31 mouse cellular contexts compared by ENCODE assay signal in genomic region chr13:59667763-59668162, GRCm38 (mm10). TPM values are rescaled to one million over a fixed set of nuclear protein-coding genes. Genes with fewer than 3 reads are reported as not detected.
DNase-seq lines count a peak whose midpoint lies in the region; ATAC-seq and TF ChIP-seq lines count a peak whose summit lies in the region.
"Had no signal": no experiment of that assay in that cellular context is flagged by ENCODE, and none has a peak within 500 bp of the region (broad histone marks: within the 10 kb centered on the region; RNA-seq: fewer than 3 reads in every experiment).

No protein-coding gene starts in this region.

- H3K4me1 ChIP-seq in intestine, embryonic 14.5 days (replicated peaks; ENCODE audit: control insufficient read depth, insufficient read depth, low read length), result peaks cover 15% of the 10 kb centered on the region
- H3K4me1 ChIP-seq in intestine, postnatal 0 days (replicated peaks; ENCODE audit: control insufficient read depth, insufficient read depth, low read length), result 0 out of 2 replicates have a peak, but pooled peaks cover 3% of the 10 kb centered on the region
- peaks cover 74% of the 10 kb centered on the region for H3K4me1 ChIP-seq in liver, embryonic 13.5 days (replicated peaks)
- H3K4me1 ChIP-seq in liver, embryonic 11.5 days (replicated peaks; ENCODE audit: control insufficient read depth, insufficient read depth, low read length), result peaks cover 40% of the 10 kb centered on the region
- H3K4me1 ChIP-seq in heart, embryonic 11.5 days (ENCODE audit: control insufficient read depth, insufficient read depth, low read length), result peaks cover 4% of the 10 kb centered on the region; the same call in 1 of the 2 replicates
- H3K4me1 ChIP-seq: embryonic facial prominence, embryonic 15.5 days; stomach, embryonic 15.5 days had no signal

- TF ChIP-seq CTCF in intestine, postnatal 0 days (IDR thresholded peaks at IDR 0.05; ENCODE audit: low read depth), result no peak

- DNase-seq in intestine, embryonic 14.5 days (ENCODE audit: low spot score), result no peak
- no peak for DNase-seq in liver, embryonic 13.5 days
- DNase-seq in liver, embryonic 11.5 days (ENCODE audit: low spot score), result no peak
- DNase-seq in adrenal gland, postnatal 36 days, result no peak
- DNase-seq: gastrocnemius, postnatal 14 days; retina, postnatal 1 day; right cerebral cortex, postnatal 14 days had no signal

- H3K27ac ChIP-seq in intestine, embryonic 14.5 days (ENCODE audit: low read depth), result 0 out of 2 replicates have a peak overlapping the region, but pooled peaks have one; percentile 22
- no peak overlapping the region for H3K27ac ChIP-seq in intestine, postnatal 0 days (ENCODE audit: low read depth, low read length)
- H3K27ac ChIP-seq in liver, embryonic 13.5 days, result peak overlapping the region; percentile 31
- H3K27ac ChIP-seq in liver, embryonic 11.5 days (ENCODE audit: low read depth, low read length), result no peak overlapping the region
- H3K27ac ChIP-seq in heart, embryonic 11.5 days (ENCODE audit: low read depth, low read length), result no peak overlapping the region
- H3K27ac ChIP-seq: embryonic facial prominence, embryonic 15.5 days; forebrain, embryonic 13.5 days had no signal

- no peak for ATAC-seq in intestine, embryonic 14.5 days (replicated peaks; ENCODE audit: low FRiP score, low TSS enrichment, low read depth)
- no peak for ATAC-seq in intestine, postnatal 0 days
- ATAC-seq in liver, embryonic 13.5 days (ENCODE audit: low read depth), result no peak
- no peak for ATAC-seq in liver, embryonic 11.5 days (replicated peaks; ENCODE audit: low FRiP score)
- ATAC-seq in granulocyte monocyte progenitor cell, adult 5-6 weeks (replicated peaks; ENCODE audit: poor library complexity, severe bottlenecking), result peak; percentile 36
- no peak for ATAC-seq in heart, embryonic 11.5 days (replicated peaks; ENCODE audit: insufficient number of reproducible peaks, low FRiP score, low TSS enrichment)
- ATAC-seq: forebrain, embryonic 13.5 days; Patski had no signal

- no peak overlapping the region for H3K9ac ChIP-seq in intestine, embryonic 14.5 days (ENCODE audit: low read length)
- no peak overlapping the region for H3K9ac ChIP-seq in intestine, postnatal 0 days (ENCODE audit: low read depth, low read length)
- H3K9ac ChIP-seq in liver, embryonic 13.5 days, result 0 out of 2 replicates have a peak overlapping the region, but pooled peaks have one; percentile 13
- no peak overlapping the region for H3K9ac ChIP-seq in liver, embryonic 11.5 days (ENCODE audit: low read depth, low read length)
- H3K9ac ChIP-seq in heart, embryonic 11.5 days (ENCODE audit: low read depth, low read length), result no peak overlapping the region
- H3K9ac ChIP-seq: embryonic facial prominence, embryonic 15.5 days; forebrain, embryonic 13.5 days; hindbrain, embryonic 13.5 days; limb, embryonic 13.5 days; midbrain, embryonic 12.5 days; neural tube, embryonic 15.5 days; stomach, embryonic 15.5 days had no signal

- no peak overlapping the region for H3K4me3 ChIP-seq in intestine, embryonic 14.5 days (ENCODE audit: low read depth, low read length)
- no peak overlapping the region for H3K4me3 ChIP-seq in intestine, postnatal 0 days (ENCODE audit: low read depth, low read length)
- H3K4me3 ChIP-seq in liver, embryonic 13.5 days (replicated peaks), result no peak overlapping the region
- H3K4me3 ChIP-seq in liver, embryonic 11.5 days (ENCODE audit: low read depth, low read length), result no peak overlapping the region
- no peak overlapping the region for H3K4me3 ChIP-seq in heart, embryonic 11.5 days (ENCODE audit: low read depth, low read length)
- H3K4me3 ChIP-seq: embryonic facial prominence, embryonic 10.5 days; embryonic facial prominence, embryonic 15.5 days; forebrain, embryonic 13.5 days; heart, embryonic 10.5 days; hindbrain, embryonic 13.5 days; limb, embryonic 13.5 days; midbrain, embryonic 12.5 days; neural tube, embryonic 15.5 days had no signal

- H3K36me3 ChIP-seq in intestine, embryonic 14.5 days (ENCODE audit: control insufficient read depth, insufficient read depth, low read length), result peaks cover 18% of the 10 kb centered on the region
- H3K36me3 ChIP-seq in intestine, postnatal 0 days (ENCODE audit: control insufficient read depth, insufficient read depth), result peaks cover 22% of the 10 kb centered on the region
- H3K36me3 ChIP-seq in liver, embryonic 13.5 days, result peaks cover 62% of the 10 kb centered on the region
- peaks cover 27% of the 10 kb centered on the region for H3K36me3 ChIP-seq in liver, embryonic 11.5 days (ENCODE audit: control insufficient read depth, insufficient read depth, low read length)
- H3K36me3 ChIP-seq in heart, embryonic 11.5 days (ENCODE audit: control insufficient read depth, insufficient read depth, low read length), result peaks cover 6% of the 10 kb centered on the region; the same call in 1 of the 2 replicates

- H3K9me3 ChIP-seq in intestine, embryonic 14.5 days (ENCODE audit: control insufficient read depth, low read length), result no peaks in the 10 kb centered on the region
- H3K9me3 ChIP-seq in intestine, postnatal 0 days (ENCODE audit: control insufficient read depth), result no peaks in the 10 kb centered on the region
- H3K9me3 ChIP-seq in liver, embryonic 13.5 days (replicated peaks), result no peaks in the 10 kb centered on the region
- no peaks in the 10 kb centered on the region for H3K9me3 ChIP-seq in liver, embryonic 11.5 days (ENCODE audit: control insufficient read depth, low read length)
- H3K9me3 ChIP-seq in heart, embryonic 11.5 days (replicated peaks; ENCODE audit: control insufficient read depth, low read length), result no peaks in the 10 kb centered on the region
- H3K9me3 ChIP-seq: embryonic facial prominence, embryonic 10.5 days; embryonic facial prominence, embryonic 15.5 days; forebrain, embryonic 13.5 days; heart, embryonic 10.5 days; hindbrain, embryonic 13.5 days; limb, embryonic 13.5 days; megakaryocyte, embryonic 14.5 days; midbrain, embryonic 12.5 days; neural tube, embryonic 15.5 days; stomach, embryonic 15.5 days had no signal

- 75% methylated on average over 5 of the region's 5 CpGs for WGBS in intestine, embryonic 14.5 days
- WGBS in intestine, postnatal 0 days, result 57% methylated on average over 5 of the region's 5 CpGs
- 65% methylated on average over 5 of the region's 5 CpGs for WGBS in liver, embryonic 13.5 days (ENCODE audit: insufficient replicate concordance)
- 78% methylated on average over 5 of the region's 5 CpGs for WGBS in liver, embryonic 11.5 days
- 82% methylated on average over 5 of the region's 5 CpGs for WGBS in heart, embryonic 11.5 days (ENCODE audit: insufficient replicate concordance)

- H3K27me3 ChIP-seq in intestine, embryonic 14.5 days (replicated peaks; ENCODE audit: control insufficient read depth, insufficient read depth, low read length), result no peaks in the 10 kb centered on the region
- no peaks in the 10 kb centered on the region for H3K27me3 ChIP-seq in intestine, postnatal 0 days (replicated peaks; ENCODE audit: control insufficient read depth, insufficient read depth, low read length)
- no peaks in the 10 kb centered on the region for H3K27me3 ChIP-seq in liver, embryonic 13.5 days
- no peaks in the 10 kb centered on the region for H3K27me3 ChIP-seq in liver, embryonic 11.5 days (replicated peaks; ENCODE audit: control insufficient read depth, insufficient read depth, low read length)
- no peaks in the 10 kb centered on the region for H3K27me3 ChIP-seq in heart, embryonic 11.5 days (ENCODE audit: control insufficient read depth, insufficient read depth, low read length)
- H3K27me3 ChIP-seq: embryonic facial prominence, embryonic 15.5 days; forebrain, embryonic 13.5 days; hindbrain, embryonic 13.5 days; limb, embryonic 13.5 days; megakaryocyte, embryonic 14.5 days; midbrain, embryonic 12.5 days; neural tube, embryonic 15.5 days; Patski; stomach, embryonic 15.5 days had no signal

- no peak overlapping the region for H3K4me2 ChIP-seq in intestine, embryonic 14.5 days (ENCODE audit: low read length)
- H3K4me2 ChIP-seq in intestine, postnatal 0 days (replicated peaks; ENCODE audit: low read depth), result no peak overlapping the region
- H3K4me2 ChIP-seq in liver, embryonic 13.5 days, result peak overlapping the region; percentile 21; the same call in 1 of the 2 replicates
- H3K4me2 ChIP-seq in liver, embryonic 11.5 days, result no peak overlapping the region
- H3K4me2 ChIP-seq in heart, embryonic 11.5 days, result no peak overlapping the region
- H3K4me2 ChIP-seq: embryonic facial prominence, embryonic 15.5 days; forebrain, embryonic 13.5 days; hindbrain, embryonic 13.5 days; limb, embryonic 13.5 days; midbrain, embryonic 12.5 days; neural tube, embryonic 15.5 days had no signal

RNA-seq across cellular contexts. Expression of gene Golm1, which starts 7.8 kb away (rescaled TPM):
- polyA plus RNA-seq in intestine, embryonic 14.5 days (2014; fragmentation: Nextera tagmentation; extraction: Ambion mirVana), result 86.5 and 88.7 TPM in 2 replicates
- 29.6 and 34.3 TPM in 2 replicates for polyA plus RNA-seq in intestine, postnatal 0 days (2015; fragmentation: Nextera tagmentation; extraction: Ambion mirVana)
- 47.0 and 57.9 TPM in 2 replicates for polyA plus RNA-seq in liver, embryonic 13.5 days (2015; fragmentation: Nextera tagmentation; extraction: Ambion mirVana)
- 87.9 and 96.5 TPM in 2 replicates for polyA plus RNA-seq in liver, embryonic 11.5 days (2014; fragmentation: Nextera tagmentation; extraction: Ambion mirVana)
- 7.2 and 11.5 TPM in 2 replicates for total RNA-seq in granulocyte monocyte progenitor cell, adult 5-6 weeks (2014; fragmentation: Nextera tagmentation)
- 12.4 and 16.0 TPM in 2 replicates for total RNA-seq in granulocyte monocyte progenitor cell, adult 5-6 weeks (2017)
- total RNA-seq in adrenal gland, postnatal 36 days (2021), result 1 to 10 TPM; 8.0 to 8.3 TPM
- 64.8 and 68.7 TPM in 2 replicates for polyA plus RNA-seq in heart, embryonic 11.5 days (2014; fragmentation: Nextera tagmentation; extraction: Ambion mirVana)

RNA-seq across cellular contexts. Expression of gene 4921517D22Rik, which starts 26.1 kb away (rescaled TPM):
- not detected in 2 replicates for polyA plus RNA-seq in intestine, embryonic 14.5 days (2014; fragmentation: Nextera tagmentation; extraction: Ambion mirVana)
- polyA plus RNA-seq in intestine, postnatal 0 days (2015; fragmentation: Nextera tagmentation; extraction: Ambion mirVana), result not detected in 2 replicates
- polyA plus RNA-seq in liver, embryonic 13.5 days (2015; fragmentation: Nextera tagmentation; extraction: Ambion mirVana), result not detected in 2 replicates
- polyA plus RNA-seq in liver, embryonic 11.5 days (2014; fragmentation: Nextera tagmentation; extraction: Ambion mirVana), result not detected in 2 replicates
- total RNA-seq in granulocyte monocyte progenitor cell, adult 5-6 weeks (2014; fragmentation: Nextera tagmentation), result not detected in 2 replicates
- not detected in 2 replicates for total RNA-seq in granulocyte monocyte progenitor cell, adult 5-6 weeks (2017)
- not detected for total RNA-seq in adrenal gland, postnatal 36 days (2021)
- not detected in 2 replicates for polyA plus RNA-seq in heart, embryonic 11.5 days (2014; fragmentation: Nextera tagmentation; extraction: Ambion mirVana)
- total RNA-seq: adrenal gland, postnatal 10 days; gastrocnemius, postnatal 14 days; heart, postnatal 36 days; left cerebral cortex, adult 8-10 months; left cerebral cortex, postnatal 36 days; MEL had no signal
- polyA plus RNA-seq: embryonic facial prominence, embryonic 10.5 days; embryonic facial prominence, embryonic 15.5 days; forebrain, embryonic 13.5 days; heart, embryonic 10.5 days; heart, embryonic 16.5 days; hindbrain, embryonic 13.5 days; kidney, adult 2 months; kidney, embryonic 16.5 days; limb, embryonic 13.5 days; lung, postnatal 0 days; midbrain, embryonic 12.5 days; neural tube, embryonic 15.5 days; Patski; small intestine, adult 2 months; stomach, embryonic 15.5 days had no signal

RNA-seq across cellular contexts. Expression of gene Spata31d1a, which starts 42.4 kb away (rescaled TPM):
- 0.07 TPM in 1 of 2 replicates, not detected in the other for polyA plus RNA-seq in intestine, embryonic 14.5 days (2014; fragmentation: Nextera tagmentation; extraction: Ambion mirVana)
- not detected in 2 replicates for polyA plus RNA-seq in intestine, postnatal 0 days (2015; fragmentation: Nextera tagmentation; extraction: Ambion mirVana)
- polyA plus RNA-seq in liver, embryonic 13.5 days (2015; fragmentation: Nextera tagmentation; extraction: Ambion mirVana), result 0.03 TPM in 1 of 2 replicates, not detected in the other
- polyA plus RNA-seq in liver, embryonic 11.5 days (2014; fragmentation: Nextera tagmentation; extraction: Ambion mirVana), result 0.06 and 0.11 TPM in 2 replicates
- total RNA-seq in granulocyte monocyte progenitor cell, adult 5-6 weeks (2014; fragmentation: Nextera tagmentation), result not detected in 2 replicates
- not detected in 2 replicates for total RNA-seq in granulocyte monocyte progenitor cell, adult 5-6 weeks (2017)
- not detected for total RNA-seq in adrenal gland, postnatal 36 days (2021)
- polyA plus RNA-seq in heart, embryonic 11.5 days (2014; fragmentation: Nextera tagmentation; extraction: Ambion mirVana), result not detected in 2 replicates
- total RNA-seq: adrenal gland, postnatal 10 days; gastrocnemius, postnatal 14 days; heart, postnatal 36 days; MEL had no signal
- polyA plus RNA-seq: heart, embryonic 16.5 days; hindbrain, embryonic 13.5 days; kidney, adult 2 months; kidney, embryonic 16.5 days; limb, embryonic 13.5 days; small intestine, adult 2 months; stomach, embryonic 15.5 days had no signal

RNA-seq across cellular contexts. Expression of gene Spata31d1b, which starts 44.3 kb away (rescaled TPM):
- polyA plus RNA-seq in intestine, embryonic 14.5 days (2014; fragmentation: Nextera tagmentation; extraction: Ambion mirVana), result not detected in 2 replicates
- polyA plus RNA-seq in intestine, postnatal 0 days (2015; fragmentation: Nextera tagmentation; extraction: Ambion mirVana), result not detected in 2 replicates
- not detected in 2 replicates for polyA plus RNA-seq in liver, embryonic 13.5 days (2015; fragmentation: Nextera tagmentation; extraction: Ambion mirVana)
- not detected in 2 replicates for polyA plus RNA-seq in liver, embryonic 11.5 days (2014; fragmentation: Nextera tagmentation; extraction: Ambion mirVana)
- total RNA-seq in granulocyte monocyte progenitor cell, adult 5-6 weeks (2014; fragmentation: Nextera tagmentation), result not detected in 2 replicates
- total RNA-seq in granulocyte monocyte progenitor cell, adult 5-6 weeks (2017), result not detected in 2 replicates
- total RNA-seq in adrenal gland, postnatal 36 days (2021), result not detected
- not detected in 2 replicates for polyA plus RNA-seq in heart, embryonic 11.5 days (2014; fragmentation: Nextera tagmentation; extraction: Ambion mirVana)
- total RNA-seq: adrenal gland, postnatal 10 days; gastrocnemius, postnatal 14 days; heart, postnatal 36 days; left cerebral cortex, postnatal 36 days; MEL had no signal
- polyA plus RNA-seq: embryonic facial prominence, embryonic 10.5 days; forebrain, embryonic 13.5 days; heart, embryonic 10.5 days; heart, embryonic 16.5 days; hindbrain, embryonic 13.5 days; kidney, embryonic 16.5 days; limb, embryonic 13.5 days; lung, postnatal 0 days; midbrain, embryonic 12.5 days; neural tube, embryonic 15.5 days; Patski; small intestine, adult 2 months; stomach, embryonic 15.5 days had no signal

Comparison
In these comparisons a context has a peak if more than half of its experiments do, and no peak if none do; other contexts are left out.
1. H3K27ac ChIP-seq: peak in intestine, embryonic 14.5 days (single experiment) and liver, embryonic 13.5 days (single experiment); none in intestine, postnatal 0 days (single experiment), liver, embryonic 11.5 days (single experiment) and heart, embryonic 11.5 days (single experiment).